Mouse (Mus musculus) stomach, postnatal 0 days (tissue): ENCODE results near the gene Itga6. TPM values are rescaled to one million over a fixed set of nuclear protein-coding genes. Genes with fewer than 3 reads are reported as not detected.
A peak's percentile ranks its signal among the peaks of the same experiment; 100 is the strongest.

Source experiments
- ATAC-seq: fragments of 200-750 bp; cut with Nextera tagmentation; 2 replicates; pipeline ENCODE4 v1.8.0; 2017; ENCODE audit not compliant: low FRiP score, low TSS enrichment
- DNase-seq: peaks from one replicate; pipeline ENCODE4 v3.0.0-alpha.2; 2016; ENCODE audit warnings: low spot score
- H3K27ac ChIP-seq: fragments of 300-500 bp; sonication (generic); replicated peaks from 2 replicates; pipeline ENCODE4 v1.5.1; 2014; ENCODE audit warnings: mild to moderate bottlenecking, control low read depth
- H3K27me3 ChIP-seq: fragments of 300-500 bp; sonication (generic); 2 replicates; pipeline ENCODE4 v1.6.1; 2014; ENCODE audit warnings: low read length; ENCODE audit not compliant: control insufficient read depth, insufficient read depth
- H3K36me3 ChIP-seq: fragments of 300-500 bp; sonication (generic); 2 replicates; pipeline ENCODE4 v1.6.1; 2014; ENCODE audit warnings: low read length, mixed read lengths; ENCODE audit not compliant: control insufficient read depth, insufficient read depth
- H3K4me1 ChIP-seq: fragments of 300-500 bp; sonication (generic); replicated peaks from 2 replicates; pipeline ENCODE4 v1.6.1; 2014; ENCODE audit warnings: antibody characterized with exemption; ENCODE audit not compliant: control insufficient read depth, insufficient read depth
- H3K4me2 ChIP-seq: fragments of 300-500 bp; sonication (generic); replicated peaks from 2 replicates; pipeline ENCODE4 v1.6.1; 2014; ENCODE audit warnings: low read depth, mild to moderate bottlenecking, control low read depth, moderate library complexity
- H3K4me3 ChIP-seq: fragments of 300-500 bp; sonication (generic); 2 replicates; pipeline ENCODE4 v1.5.1; 2014; ENCODE audit warnings: low read depth, low read length, control low read depth
- H3K9ac ChIP-seq: fragments of 300-500 bp; sonication (generic); 2 replicates; pipeline ENCODE4 v1.6.1; 2014; ENCODE audit warnings: mild to moderate bottlenecking, low read length, control low read depth, mixed read lengths
- H3K9me3 ChIP-seq: fragments of 300-500 bp; sonication (generic); 2 replicates; pipeline ENCODE4 v1.6.1; 2016; ENCODE audit warnings: low read length; ENCODE audit not compliant: control insufficient read depth
- CTCF ChIP-seq: IDR thresholded peaks from 2 replicates; pipeline ENCODE4 v1.5.1; 2016; ENCODE audit warnings: antibody characterized with exemption, low read depth, mild to moderate bottlenecking, moderate library complexity
- EP300 ChIP-seq: optimal IDR thresholded peaks from 2 replicates; pipeline ENCODE3; 2016; ENCODE audit warnings: antibody characterized with exemption
- WGBS: fragments of 180-500 bp; shearing (Covaris S2); extraction: QIAGEN DNeasy Blood & Tissue Kit; methylation state at CpG from one replicate; pipeline ENCODE4 v1.1.7; 2014; 5-methylcytosine and 5-hydroxymethylcytosine counted together
- polyA plus RNA-seq: library from polyadenylated mRNA; unstranded; fragments of >200 nt; fragmentation: Nextera tagmentation; extraction: Ambion mirVana; gene quantifications from 2 replicates; pipeline ENCODE4 v1.2.1, GENCODE M21; 2015

Itga6 gene
- polyA plus RNA-seq, 1 experiment from 2014 or later: 51.9 TPM

DNA sequence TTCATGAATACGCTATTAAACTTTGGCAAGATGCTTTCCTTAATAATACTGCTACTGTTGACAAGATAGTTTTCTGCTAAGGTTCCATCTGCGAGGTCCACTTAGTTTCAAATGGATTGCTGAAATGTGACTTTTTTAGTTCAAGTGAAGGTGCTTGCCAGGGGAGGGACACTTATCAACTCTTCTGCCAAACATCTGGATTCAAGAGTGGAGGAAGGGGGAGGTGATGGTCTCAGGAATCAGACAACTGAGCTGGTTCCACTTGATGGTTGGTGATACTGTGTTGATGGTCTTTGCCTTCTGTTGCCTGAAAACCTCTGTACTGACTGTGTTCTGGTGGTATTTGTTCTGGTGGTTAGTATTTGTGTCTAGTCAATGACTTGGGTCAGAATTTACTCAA lies 129.0 kb downstream of the Itga6 start:
- ATAC-seq: no peak
- Histone ChIP-seq H3K36me3 (no peaks in the 10 kb centered on the region), H3K9me3 (no peaks in the 10 kb centered on the region), H3K9ac (no peak overlapping the region), H3K4me1 (no peaks in the 10 kb centered on the region), H3K4me2 (peak overlapping the region; percentile 91; the same call in 1 of the 2 replicates), H3K27me3 (no peaks in the 10 kb centered on the region), H3K27ac (no peak overlapping the region), H3K4me3 (no peak overlapping the region)
- TF ChIP-seq CTCF: no peak
- TF ChIP-seq EP300: no peak
- 65% methylated on average over 2 of the region's 2 CpGs for WGBS
- no peak for DNase-seq

DNA sequence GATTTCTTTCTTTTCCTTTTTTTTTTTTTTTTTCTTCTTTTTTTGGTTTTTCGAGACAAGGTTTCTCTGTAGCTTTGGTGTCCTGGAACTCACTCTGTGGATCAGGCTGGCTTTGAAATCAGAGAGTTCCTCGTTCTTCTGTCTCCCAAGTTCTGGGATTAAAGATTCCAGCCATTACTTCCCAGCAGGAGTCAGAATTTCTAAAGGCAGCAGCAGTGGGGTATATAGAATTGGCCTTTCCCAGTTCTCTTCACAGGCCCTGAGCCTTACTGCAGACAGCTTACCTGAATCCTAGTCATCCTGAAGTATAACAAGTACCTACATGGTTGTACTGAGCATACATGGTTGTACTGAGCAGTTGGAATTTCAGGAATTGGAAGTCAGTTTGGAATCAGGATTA lies 129.4 kb downstream of the Itga6 start:
- H3K27ac ChIP-seq: no peak overlapping the region
- ATAC-seq: no peak
- H3K4me3 ChIP-seq: no peak overlapping the region
- no peak overlapping the region for H3K9ac ChIP-seq
- 69% methylated on average over 2 of the region's 2 CpGs for WGBS
- no peaks in the 10 kb centered on the region for H3K36me3 ChIP-seq
- no peaks in the 10 kb centered on the region for H3K9me3 ChIP-seq
- peak overlapping the region; percentile 91; the same call in 1 of the 2 replicates for H3K4me2 ChIP-seq
- no peaks in the 10 kb centered on the region for H3K27me3 ChIP-seq
- TF ChIP-seq CTCF (no peak), EP300 (no peak)
- DNase-seq: no peak
- H3K4me1 ChIP-seq: no peaks in the 10 kb centered on the region

DNA sequence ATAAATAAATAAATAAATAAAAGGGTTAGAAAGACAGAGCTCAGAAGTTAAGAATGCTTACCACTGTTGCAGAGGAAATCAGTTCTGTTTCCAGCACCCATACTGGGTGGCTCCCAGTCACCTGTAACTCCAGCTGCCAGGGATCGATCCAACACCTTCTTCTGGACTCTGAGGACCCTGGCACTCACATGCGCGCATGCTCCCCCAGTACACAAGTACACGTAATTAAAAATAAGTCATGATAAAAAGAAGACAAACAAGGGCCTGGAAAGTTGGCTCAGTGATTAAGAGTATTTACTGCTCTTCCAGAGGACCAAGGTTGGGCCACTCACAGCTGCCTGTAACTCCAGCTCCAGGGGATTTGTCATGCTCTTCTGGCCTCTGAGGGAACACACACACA lies 132.4 kb downstream of the Itga6 start:
- H3K9me3 ChIP-seq: no peaks in the 10 kb centered on the region
- 90% methylated on average over 4 of the region's 4 CpGs for WGBS
- no peak overlapping the region for H3K4me3 ChIP-seq
- DNase-seq (no peak), ATAC-seq (no peak)
- H3K36me3 ChIP-seq: peaks cover 3% of the 10 kb centered on the region; the same call in 1 of the 2 replicates
- H3K9ac ChIP-seq: no peak overlapping the region
- TF ChIP-seq EP300 (no peak), CTCF (no peak)
- H3K27me3 ChIP-seq: no peaks in the 10 kb centered on the region
- H3K4me1 ChIP-seq: no peaks in the 10 kb centered on the region
- H3K4me2 ChIP-seq: no peak overlapping the region
- H3K27ac ChIP-seq: no peak overlapping the region

DNA sequence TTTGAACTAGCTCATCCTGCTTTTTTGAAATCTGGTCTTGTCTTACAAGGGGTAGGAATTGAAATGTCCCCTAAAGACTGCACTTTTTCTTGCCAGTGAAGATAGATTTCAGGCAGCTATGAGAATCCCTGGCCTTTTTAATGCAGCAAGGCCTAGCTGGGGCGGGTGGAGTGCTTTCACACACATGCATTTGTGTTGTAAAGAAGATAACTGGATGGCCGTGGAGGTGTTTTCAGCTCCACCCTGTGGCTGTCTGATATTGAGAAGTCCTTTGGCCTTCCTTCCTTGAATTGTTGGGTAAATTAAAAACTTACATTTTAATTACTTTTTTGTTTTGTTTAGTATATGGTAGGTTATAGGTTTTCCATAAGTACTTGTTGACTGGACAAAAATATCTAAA lies 133.0 kb downstream of the Itga6 start:
- Histone ChIP-seq H3K9me3 (no peaks in the 10 kb centered on the region), H3K4me2 (no peak overlapping the region), H3K9ac (no peak overlapping the region), H3K27me3 (no peaks in the 10 kb centered on the region), H3K4me1 (no peaks in the 10 kb centered on the region), H3K27ac (no peak overlapping the region), H3K4me3 (no peak overlapping the region), H3K36me3 (peaks cover 3% of the 10 kb centered on the region; the same call in 1 of the 2 replicates)
- DNase-seq: no peak
- no peak for TF ChIP-seq EP300
- TF ChIP-seq CTCF: peak; percentile 20; the same call in 1 of the 2 replicates
- 64% methylated on average over 2 of the region's 2 CpGs for WGBS
- no peak for ATAC-seq

DNA sequence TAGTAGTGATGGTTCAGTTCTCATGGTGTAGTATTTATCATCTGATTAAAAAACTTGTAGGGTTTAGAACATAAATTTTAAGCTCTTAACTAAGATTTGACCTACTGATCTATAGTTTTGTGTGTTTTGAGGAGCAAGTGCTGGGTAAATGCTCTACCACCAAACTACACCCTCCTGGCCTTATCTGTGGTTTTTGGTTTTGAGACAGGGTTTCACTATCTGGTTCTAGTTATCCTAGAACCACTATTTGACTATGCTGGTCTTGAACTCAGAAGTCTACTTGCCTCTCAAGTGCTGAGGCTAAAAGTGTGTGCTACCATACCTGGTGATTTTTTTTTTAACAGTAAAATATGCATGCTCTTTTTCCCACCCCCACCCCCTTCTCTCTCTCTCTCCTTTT lies 133.5 kb downstream of the Itga6 start:
- no peak overlapping the region for H3K4me2 ChIP-seq
- no peak for TF ChIP-seq EP300
- no peak for TF ChIP-seq CTCF

DNA sequence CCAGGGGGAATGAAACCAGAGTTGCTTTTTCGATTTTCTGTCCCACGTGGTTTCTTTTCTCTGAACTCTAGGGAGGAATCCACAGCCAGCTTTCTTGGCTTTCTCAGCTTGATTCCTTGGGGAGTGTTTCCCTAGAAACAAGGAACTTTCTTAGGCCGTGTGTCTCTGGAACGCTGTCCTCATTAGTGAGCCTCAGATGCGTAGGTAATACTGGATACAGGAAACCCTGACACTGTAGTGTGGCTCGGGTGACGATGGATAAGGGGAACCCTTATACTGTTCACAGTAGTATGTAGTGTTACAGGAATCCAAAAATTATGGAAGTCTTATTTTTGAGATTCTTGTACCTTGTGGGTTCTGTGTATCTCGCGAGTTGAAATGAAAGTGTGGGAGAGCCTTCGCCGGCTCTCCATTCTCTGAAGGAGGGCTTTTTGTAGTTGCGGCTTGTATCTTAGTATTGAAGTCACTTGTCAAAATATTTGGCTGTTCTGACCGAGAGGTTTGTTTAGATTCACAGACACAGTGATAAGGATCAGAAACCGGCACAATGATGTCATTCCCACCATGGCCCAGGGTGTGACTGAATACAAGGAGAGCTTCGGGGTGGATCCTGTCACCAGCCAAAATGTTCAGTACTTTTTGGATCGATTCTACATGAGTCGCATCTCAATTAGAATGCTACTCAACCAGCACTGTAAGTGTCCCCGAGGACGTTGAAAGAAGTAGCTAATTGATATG lies 137.7 kb downstream of the Itga6 start:
- no peak for DNase-seq
- no peak overlapping the region for H3K4me3 ChIP-seq
- no peak overlapping the region for H3K9ac ChIP-seq
- TF ChIP-seq CTCF (no peak), EP300 (no peak)
- no peaks in the 10 kb centered on the region for H3K9me3 ChIP-seq
- peaks cover 8% of the 10 kb centered on the region; the same call in 1 of the 2 replicates for H3K36me3 ChIP-seq
- no peak overlapping the region for H3K27ac ChIP-seq
- H3K4me1 ChIP-seq: no peaks in the 10 kb centered on the region
- no peaks in the 10 kb centered on the region for H3K27me3 ChIP-seq
- H3K4me2 ChIP-seq: no peak overlapping the region
- WGBS: 79% methylated on average over 19 of the region's 19 CpGs
- no peak for ATAC-seq

More for the DNA sequence above, 133.5 kb downstream of the Itga6 start:
- Histone ChIP-seq H3K27ac (no peak overlapping the region), H3K27me3 (no peaks in the 10 kb centered on the region), H3K4me3 (no peak overlapping the region), H3K9ac (no peak overlapping the region), H3K4me1 (no peaks in the 10 kb centered on the region), H3K36me3 (peaks cover 3% of the 10 kb centered on the region; the same call in 1 of the 2 replicates), H3K9me3 (no peaks in the 10 kb centered on the region)
- ATAC-seq (no peak), DNase-seq (no peak)
